Mouse (Mus musculus) lung, postnatal 10 days (tissue): ENCODE measurements at regions not wholly inside any gene's neighbourhood (a gene's known extent, or its start where the extent isn't known, plus 50 kb on each side); places are given as distances from the start of the nearest gene placed in this dataset.

Experiments used
- DNase-seq: peaks from one replicate; pipeline ENCODE4 v3.0.0; 2021

DNA sequence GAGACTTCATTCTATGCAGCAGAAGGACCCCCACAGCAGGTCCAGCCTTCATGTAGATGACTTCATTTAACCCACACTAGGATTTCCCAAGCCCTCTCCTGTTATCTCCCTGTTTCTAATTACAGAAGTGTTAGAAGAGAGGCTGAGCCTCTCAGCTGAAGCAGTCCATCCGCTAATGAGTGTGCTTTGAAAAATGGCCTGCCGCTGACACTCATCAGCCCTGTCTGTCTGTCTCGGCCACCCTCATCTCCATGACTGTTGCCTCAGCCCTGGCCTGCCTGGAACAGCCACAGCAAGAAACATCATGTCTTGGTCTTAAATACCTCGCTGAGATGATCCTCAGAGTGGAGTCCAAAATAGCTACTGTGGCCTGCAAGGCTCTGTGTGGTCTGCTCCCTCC lies 273.1 kb downstream of the Slc30a10 start:
- DNase-seq: peak; percentile 65

DNA sequence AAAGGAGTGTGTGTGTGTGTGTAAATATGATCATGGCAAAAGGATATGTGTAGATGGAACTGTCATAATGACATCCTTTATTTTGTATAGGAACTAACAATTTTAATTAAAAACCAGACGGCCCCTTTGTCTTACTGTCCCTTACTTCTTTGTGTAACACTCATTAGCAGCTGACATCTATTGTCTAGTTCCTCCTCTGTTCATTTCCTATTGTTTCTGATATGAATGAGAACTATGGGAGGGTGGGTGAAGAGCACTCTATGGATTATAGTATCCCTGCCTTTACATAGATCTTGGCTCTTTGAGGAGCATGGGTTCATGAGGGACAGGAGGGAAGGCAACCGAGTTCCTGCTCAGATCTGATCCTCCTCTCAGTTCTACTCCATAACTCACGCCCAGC lies 273.8 kb downstream of the Slc30a10 start:
- no peak for DNase-seq

DNA sequence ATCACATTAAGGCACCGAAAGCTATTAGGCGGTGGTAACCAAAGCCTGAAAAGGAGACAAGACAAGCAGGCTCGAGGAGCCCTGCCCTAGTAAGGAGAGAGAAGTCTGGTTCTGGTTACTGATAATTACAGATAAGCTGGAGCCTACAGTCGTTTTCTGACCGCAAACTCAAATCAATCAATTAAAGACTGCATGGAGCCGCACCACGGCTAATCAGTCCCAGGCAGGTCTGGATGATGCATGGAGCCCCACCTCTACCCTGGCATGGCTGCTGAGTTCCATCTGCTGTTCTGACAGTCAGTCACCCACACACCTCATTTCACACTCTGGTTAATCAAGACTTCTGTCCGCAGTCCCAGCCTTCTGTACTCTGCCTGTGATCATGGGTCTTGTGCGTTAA lies 276.4 kb downstream of the Slc30a10 start:
- DNase-seq: no peak

DNA sequence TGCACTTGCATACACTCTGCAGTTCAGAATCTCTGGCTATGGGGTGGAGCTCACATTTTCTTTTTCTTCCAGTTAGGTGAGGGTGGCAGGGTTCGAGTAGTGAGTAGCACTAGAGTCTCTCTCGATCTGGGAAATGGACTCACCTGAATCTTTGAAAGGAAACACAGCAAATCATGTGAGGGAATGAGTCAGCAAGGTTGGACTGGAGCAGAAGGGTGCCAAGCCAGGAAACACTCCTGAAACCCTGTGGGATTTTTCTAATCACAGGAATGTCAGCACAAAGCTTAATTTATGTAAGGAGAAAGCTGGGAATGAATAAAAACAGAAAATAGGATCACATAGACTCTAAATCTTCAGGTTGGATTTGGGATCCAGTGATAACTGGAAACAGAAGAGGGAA lies 282.1 kb downstream of the Slc30a10 start:
- DNase-seq: no peak

DNA sequence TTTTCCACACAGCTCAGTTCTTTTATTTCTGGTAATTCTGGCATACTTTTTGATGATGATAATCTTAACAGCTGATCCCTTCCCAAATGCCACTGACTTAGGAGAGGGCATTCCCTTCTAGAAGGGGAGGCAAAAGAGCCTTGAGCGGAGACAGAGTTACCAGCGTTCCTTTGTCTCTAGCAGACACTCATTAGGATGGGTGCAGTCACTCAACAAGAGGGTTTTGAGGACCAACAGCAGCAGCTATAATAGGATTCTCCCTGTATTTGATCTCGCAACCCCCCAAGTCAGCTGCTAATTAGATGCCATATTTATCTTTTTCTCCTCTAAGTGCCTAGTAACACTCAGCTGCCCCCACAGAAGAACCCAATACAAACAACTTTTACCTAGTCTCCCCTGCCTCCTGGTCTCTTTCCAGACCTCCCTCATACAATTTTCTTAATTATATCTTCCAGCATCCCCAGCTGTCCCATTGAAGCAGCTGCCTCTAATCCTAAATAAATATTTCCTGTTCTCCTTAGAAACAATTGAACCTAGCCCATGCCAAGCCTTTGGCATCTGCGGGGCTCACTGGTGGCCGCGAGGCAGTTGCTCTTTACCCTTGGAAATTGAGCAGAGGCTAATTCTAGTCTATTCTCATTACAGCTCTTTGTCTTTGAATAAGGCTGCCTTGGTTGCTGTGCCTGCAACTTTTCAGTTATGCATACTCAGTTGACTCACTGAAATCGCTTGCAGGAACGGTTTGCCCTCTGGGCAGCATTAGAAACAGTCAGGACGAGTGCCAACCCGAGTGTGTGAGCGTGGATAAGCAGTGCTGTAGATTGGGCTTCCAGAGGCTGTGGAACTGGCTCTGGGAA lies 286.6 kb downstream of the Slc30a10 start:
- peak; percentile 32 for DNase-seq

DNA sequence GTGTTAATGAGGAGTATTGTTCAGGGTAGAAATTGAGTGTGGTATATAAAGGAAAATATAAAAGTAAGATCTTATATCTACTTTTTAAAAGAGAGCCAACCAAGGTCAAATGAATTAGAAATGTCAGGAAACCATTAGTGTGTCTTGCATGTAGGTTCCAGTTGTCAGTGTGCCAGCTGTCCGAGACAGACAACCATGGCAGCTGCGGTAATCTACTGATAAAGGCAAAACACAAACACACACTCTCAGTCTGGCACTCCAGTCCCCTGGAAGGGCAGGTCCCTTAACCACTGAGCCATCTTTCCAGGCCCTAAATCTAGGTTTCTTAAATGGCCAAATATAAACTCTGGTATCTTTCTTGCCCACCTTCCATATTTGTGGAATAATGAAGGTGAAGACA lies 294.6 kb downstream of the Slc30a10 start:
- no peak for DNase-seq

DNA sequence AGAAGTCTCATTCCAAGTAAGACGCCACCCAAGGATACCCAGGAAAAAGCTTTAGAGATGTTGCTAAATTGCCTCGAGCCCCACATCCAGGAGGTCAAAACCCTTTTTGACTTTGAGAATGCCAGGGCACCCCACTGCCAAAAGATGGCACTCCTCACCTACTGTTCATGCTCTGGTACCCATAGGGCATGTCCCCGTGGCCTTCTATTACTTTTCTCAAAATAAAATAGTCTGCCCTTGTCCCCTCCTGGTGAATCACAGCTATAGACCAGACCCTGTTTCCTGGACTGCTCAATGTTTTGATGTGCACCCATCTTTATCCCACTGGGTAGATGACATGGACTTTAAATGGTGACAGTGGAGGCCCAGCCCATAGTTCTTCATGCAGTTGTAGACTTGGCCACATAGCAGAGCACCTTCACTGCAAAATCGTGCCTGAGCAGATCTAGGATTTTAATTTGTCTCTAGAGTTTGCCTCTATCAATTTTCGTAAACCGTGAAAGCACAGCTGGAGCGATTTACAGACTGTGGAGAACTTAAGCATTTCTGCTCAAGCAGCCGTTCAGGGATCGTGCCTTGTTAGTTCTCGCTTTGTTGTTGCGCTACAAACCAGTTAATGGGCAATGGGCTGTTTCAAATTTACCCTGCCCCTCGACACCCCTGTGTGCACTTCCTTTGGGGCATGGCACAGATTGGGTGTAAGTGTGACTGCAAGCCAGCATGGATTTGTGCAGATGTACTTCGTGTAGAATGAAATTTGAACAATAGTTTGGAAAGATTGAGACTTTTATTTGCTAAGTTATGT lies 300.0 kb downstream of the Slc30a10 start:
- DNase-seq: peak; percentile 32

DNA sequence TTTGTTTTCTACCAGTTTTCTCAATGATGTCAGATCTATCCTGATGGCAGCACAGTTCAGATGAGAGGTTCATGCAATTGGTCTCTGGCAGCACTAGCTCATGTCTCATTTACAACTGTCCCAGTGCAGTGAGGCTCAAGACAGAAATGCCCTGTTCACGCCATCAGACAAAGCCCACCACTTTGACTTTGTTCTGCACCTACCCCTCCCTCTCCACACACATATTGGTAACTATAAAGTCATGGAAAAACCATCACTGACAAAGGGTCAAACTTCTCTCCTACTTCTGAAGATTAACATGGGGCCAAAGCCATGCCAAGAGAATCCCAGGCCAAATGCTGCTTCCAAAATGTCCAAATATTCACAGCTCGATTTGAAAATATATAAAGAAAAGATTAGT lies 302.7 kb downstream of the Slc30a10 start:
- DNase-seq: no peak

DNA sequence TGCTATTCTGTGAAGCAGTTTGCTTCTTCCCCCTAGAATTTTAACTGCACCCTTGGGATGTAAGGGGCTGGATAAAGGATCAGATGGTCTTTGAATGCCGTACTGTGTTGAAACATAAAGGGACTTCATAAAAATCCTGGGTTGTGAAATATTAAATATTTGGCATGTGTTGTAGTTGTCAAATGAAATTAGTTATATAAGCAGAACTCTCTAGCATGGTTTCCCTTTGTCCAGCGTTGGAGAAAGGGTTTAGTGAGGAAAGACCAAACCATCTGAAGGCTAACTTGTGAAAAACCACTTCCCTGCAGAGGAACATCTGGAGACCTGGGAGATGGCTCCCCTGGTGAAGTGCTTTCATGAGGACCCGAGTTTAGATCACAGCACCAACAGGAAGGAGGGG lies 319.6 kb downstream of the Slc30a10 start:
- no peak for DNase-seq

DNA sequence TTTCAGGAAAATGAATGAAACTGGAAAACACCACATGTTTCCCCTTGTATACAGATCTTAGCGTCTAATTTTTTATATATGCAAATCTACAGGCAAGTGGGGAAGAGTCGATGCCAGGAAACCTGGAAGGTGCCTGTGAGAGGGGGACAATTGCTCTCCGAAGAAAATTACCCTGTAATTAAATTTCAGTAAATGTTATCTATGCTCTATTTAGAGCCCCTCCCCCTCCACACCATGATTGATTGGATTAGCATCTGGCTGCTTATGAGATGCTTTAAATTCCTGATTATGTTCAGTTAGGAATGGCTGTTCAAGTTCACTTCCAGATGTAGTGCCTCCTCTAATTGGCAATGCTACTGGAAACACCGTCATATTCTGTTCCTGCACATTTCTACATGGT lies 325.0 kb downstream of the Slc30a10 start:
- no peak for DNase-seq

DNA sequence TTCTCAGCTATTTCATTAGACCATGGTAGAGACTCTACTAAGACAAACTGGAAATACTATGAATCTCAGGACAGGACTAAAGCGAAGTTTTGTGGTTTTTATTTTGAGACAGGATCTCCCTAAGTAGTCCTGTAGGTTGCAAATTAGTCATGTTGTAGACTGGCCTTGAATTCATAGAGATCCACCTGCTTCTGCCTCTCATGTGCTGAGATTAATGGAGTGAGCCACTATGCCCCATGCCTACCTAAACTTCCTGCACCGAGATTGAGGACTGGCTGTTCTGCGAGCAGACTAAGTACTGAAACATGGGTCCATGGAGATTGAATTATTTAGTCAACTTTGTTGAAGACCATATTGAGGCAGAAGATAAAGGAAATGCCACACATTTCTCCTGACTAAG lies 315.0 kb downstream of the Lyplal1 start:
- no peak for DNase-seq

DNA sequence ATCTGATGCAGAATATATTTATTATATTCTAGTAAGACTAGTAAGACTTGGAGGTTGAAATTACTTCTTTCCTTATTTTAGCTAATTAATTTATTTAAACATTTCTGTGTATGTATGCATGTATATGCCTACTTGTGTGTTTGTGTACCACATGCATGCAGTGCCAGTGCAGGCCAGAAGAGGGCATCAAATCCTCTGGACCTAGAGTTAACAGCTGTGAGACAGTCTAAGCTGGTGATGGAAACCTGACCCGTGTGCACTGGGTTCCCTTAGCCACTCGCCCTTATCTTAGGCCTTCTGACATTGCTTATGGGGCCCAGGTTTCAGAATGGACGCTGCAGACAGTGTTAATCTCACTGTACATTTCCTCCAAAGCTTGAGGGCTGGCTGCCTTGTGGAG lies 302.2 kb downstream of the Lyplal1 start:
- DNase-seq: no peak

DNA sequence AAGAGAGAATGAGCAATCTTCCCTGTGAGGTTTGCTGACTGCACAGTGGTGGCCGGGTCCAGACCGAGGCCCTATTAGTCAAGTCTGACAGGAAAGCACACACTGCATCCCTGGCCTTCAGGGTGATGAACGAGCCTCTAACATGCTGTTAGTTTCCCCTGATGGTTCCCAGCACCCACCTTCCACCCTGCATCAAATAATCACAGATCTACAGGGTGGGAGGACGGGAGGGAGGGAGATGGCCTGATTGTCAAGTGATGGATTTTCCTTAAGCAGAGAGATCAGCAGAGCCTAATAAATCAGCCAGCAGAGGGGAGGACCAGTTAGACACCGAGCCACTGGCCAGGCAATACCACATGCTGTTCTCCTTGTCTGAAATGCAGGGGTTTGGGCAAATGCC lies 298.1 kb downstream of the Lyplal1 start:
- no peak for DNase-seq

DNA sequence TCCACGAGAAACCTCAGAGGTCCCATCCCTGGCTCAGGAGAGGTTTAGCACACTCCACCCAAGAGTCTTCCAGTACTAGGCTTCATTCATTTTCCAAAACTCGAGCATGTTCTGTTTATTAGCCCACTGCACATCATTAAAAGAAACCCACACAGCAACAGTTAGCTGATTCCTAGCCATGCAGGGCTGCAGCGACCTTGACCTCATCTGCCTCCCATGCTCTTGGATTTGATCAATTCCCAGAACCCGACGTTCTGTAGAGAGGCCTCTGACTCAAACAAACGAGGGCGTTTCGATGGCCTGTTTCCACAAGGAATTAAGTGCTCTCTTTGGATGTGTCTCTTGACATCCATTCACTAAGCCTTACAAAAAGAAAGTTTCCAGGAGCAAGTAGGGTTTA lies 294.9 kb downstream of the Lyplal1 start:
- no peak for DNase-seq

DNA sequence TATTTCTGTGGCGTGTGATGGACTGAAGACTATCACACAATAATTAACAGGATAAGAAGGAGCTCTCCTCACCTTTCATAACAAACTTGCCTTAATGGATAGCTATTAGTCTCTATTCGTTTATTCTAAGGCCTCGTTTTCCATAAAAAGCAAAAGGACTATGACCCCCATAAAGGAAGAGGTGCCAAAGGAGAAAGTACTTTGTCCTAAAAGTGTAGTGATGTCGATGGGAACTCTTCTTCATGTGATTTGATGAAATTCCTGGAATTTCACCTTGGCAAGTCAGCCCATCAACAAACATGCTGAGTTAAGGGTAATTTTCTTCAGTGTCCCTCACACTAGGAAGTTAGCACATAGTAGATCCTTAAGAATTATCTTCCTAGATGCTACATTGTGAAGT lies 293.9 kb downstream of the Lyplal1 start:
- no peak for DNase-seq

DNA sequence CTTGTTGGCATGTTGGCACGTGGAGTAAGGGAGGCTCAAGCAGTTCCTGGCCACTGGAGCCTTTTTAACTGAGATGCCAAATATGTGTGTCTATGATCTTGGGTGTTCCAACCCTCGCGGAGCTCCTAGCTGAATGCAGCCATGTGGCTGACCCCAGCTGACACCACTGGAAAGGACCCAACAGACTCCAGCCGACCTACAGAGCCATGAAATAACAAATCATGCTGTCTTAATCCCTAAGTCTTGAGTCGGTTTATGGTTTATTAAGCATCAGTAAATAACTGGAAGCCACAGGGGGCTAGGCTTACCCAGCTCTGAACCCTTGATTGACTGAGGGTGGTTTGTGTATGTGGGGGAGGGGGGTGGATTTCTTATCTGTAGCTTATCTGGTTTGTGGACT lies 293.2 kb downstream of the Lyplal1 start:
- no peak for DNase-seq

DNA sequence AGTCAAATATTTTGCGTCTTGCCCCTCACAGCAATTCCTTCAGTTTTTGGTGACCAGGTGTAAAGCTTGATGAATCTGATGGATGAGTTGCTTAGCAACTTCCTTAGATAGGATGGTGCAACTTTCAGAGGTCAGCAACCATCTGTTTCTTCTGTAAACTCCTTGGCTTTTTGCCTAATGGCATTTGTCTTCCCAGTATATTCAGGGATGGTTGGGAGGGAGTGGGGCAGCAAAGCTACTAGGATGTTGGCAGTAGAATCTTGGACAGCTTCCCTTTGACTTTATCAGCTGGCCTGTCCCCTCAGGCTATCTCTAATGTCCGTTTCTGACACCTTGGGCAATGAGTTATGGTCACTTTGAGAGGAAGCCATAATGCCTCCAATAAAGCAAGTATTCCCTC lies 289.1 kb downstream of the Lyplal1 start:
- DNase-seq: no peak

DNA sequence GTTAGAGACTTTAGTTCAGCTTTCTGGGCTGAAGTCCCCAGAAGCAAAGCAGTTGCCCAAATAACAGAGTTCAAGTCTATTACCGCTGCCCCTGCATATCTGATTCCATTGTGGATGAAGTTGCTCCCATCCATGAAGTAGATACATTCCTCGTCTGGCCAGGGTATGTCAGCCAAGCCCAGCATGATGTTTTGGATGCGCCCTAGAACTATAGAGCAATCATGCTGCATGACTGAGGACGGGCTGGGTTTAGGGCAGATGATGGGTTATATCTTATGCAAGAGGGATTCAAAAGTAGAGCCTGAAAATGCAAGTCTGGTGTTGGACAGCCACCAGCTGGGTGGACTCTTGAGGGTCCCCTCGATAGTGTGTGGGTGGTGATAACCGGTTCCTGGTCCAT lies 288.6 kb downstream of the Lyplal1 start:
- DNase-seq: no peak

DNA sequence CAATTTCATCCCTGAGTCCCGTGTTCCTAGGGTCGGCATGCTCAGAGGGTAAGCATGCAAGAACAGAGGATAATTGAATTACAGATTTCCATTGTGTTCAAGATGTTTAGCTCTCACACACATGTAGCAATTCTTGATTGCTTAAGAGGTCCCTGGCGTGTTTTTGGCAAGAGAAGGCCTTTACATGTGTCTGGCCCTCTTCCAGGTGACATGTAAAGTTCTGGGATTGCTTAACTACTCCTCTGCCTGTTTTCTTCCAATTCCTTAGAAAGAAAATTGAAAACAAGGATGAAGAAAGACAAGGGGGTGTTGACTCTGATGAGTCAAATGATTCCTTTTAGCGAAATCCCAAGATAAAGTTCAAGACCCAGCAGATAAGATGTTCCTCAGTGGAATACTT lies 285.1 kb downstream of the Lyplal1 start:
- DNase-seq: no peak

DNA sequence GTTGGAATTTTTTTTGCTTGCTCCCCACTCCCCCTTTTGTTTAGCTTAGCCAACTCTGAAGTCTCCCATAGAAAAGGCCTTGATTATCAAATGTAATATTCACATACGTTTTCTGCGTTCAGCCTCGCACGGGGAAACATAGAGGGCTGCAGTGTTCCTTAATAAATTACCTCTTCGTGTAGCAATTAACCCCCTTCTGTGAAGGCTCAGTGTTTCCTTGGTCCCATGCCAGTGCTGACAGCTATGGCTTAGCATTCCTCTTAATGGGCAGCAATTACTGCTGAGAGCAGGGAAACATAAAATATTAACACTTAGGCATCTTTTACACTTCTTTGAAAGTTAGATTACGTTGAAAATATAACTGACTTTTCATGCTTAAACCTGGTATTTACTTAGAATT lies 282.9 kb downstream of the Lyplal1 start:
- DNase-seq: no peak

DNA sequence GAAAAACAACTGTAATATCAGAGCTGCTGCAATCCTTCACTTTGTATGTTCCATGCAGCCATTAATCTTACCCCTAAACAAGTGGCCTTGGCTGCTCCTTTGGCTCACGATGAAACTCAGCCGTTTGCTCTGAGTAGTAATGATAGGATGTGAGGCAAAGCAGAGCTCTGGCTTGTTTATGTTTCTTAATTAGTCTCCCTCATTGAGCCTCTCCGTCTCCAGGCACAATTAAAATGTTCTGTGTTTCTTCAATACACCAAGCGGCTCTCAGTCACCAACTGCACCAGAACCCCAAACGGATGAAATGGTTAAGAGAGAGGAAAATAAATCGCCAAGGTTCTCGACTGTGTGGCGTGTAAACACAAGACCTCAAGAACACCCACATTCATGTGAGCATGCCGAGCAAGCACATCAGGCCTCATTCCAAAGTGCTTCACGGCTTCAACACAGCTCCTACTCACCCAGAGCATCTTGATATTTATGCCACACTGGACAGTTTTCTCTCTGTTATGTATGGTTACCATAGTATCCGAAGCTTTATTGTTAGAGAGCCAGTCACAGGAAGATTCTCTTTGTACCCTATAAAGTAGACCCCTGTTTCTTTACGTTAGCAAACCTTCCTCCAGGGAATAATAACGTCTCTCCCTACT lies 280.4 kb downstream of the Lyplal1 start:
- peak; percentile 3 for DNase-seq

DNA sequence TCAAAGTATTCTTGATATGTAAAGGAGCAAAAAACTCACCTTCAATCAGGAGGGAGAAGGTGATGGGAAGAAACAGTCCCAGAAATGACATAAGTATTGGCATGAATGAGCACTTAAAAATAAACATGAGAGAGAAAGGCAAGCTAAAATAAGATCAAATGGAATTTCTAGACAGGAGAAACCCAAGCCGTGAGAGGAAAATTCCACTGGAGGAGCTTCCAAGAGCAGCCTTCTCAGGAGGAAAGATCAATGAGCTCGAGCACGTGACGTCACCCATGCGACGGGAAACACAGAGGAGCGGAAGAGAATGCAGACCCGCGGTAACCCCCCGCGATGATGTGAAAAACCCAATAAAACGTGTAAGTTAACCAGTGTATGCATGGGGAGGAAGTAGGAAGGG lies 274.6 kb downstream of the Lyplal1 start:
- no peak for DNase-seq

DNA sequence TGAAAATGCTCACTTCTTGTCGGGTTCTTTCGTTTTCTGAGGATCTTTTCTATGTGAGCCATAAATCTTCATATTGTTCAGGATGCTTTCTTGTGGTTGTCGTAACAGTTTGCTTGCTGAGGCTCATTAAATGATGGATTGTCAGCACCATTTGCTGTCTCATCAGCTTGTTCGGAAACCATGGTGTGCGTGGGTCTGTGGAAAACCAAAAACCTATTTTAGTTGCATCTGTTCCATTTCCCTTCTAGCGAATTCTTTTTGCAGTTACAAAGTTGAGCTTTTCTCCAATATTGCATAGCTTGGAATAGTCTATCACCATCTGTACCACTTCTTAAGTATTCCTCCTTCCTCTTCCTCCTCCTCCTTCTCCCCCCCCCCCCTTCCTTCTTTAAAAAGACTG lies 269.9 kb downstream of the Lyplal1 start:
- no peak for DNase-seq

DNA sequence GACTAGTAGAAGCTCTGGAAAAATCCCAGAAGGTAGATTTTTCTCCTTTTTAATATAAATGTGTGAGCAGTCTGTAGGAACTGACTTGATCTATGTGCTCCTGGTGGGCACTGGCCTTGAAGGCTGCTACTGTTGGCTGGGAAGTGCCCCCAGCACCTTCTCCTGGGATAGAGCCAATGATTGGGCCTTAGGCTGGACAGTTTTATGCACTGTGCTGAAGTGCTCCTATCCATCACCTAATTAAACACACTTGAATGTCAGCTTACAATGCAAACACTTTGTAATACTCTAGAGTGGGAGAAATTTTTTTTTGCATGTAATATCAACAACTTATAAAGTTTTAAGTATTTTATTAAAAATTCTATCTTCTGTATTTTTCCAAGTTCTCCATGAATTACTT lies 266.5 kb downstream of the Lyplal1 start:
- DNase-seq: no peak
